Mouse (Mus musculus) spleen, adult 2 months (tissue): ENCODE results near the gene Stag1.

Experiments
- CTCF ChIP-seq: fragments of 200-500 bp; IDR thresholded peaks from 2 replicates; pipeline ENCODE4 v1.5.1; 2011; ENCODE audit warnings: mild to moderate bottlenecking, inconsistent platforms; ENCODE audit not compliant: insufficient read depth, insufficient read length, insufficient replicate concordance; ENCODE audit errors: extremely low read depth
- POLR2A ChIP-seq: fragments of 200-500 bp; IDR thresholded peaks from 2 replicates; pipeline ENCODE4 v1.6.1; 2011; ENCODE audit warnings: low read depth, low read length, inconsistent platforms

- TF ChIP-seq CTCF (no peak), POLR2A (no peak)
These were observed 26.1 kb upstream of the Stag1 start for GRCm38 (mm10) chr9:100571511-100571910.
